Mouse (Mus musculus) G1E (cell line): ENCODE data around the gene Ppp3ca.

ENCODE experiments used
- CTCF ChIP-seq: IDR thresholded peaks from 2 replicates; pipeline ENCODE4 v1.5.1; 2012; ENCODE audit warnings: low read depth, low read length, inconsistent platforms, mixed read lengths
- POLR2AphosphoS5 ChIP-seq: IDR thresholded peaks from 2 replicates; pipeline ENCODE4 v1.6.1; 2012; ENCODE audit warnings: low read depth, low read length, inconsistent platforms; ENCODE audit not compliant: insufficient replicate concordance

DNA sequence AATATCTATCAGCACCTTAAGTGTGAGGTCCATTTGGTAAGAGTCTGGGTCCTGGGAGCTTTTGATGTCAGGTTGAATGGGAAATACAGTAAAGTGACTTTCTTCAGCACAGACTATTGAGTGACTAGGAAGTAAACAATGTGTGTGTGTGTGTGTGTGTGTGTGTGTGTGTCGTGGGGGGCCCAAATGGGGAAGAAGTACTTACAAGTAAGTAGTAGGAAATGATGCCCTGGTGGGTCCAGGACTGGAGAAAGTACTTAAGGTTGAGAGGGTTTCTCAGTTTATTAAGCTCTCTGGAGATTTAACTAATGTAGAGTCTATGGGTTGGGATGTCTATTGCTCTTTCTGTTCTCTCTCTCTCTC lies 92.0 kb downstream of the Ppp3ca start:
- TF ChIP-seq CTCF = no peak
- TF ChIP-seq POLR2AphosphoS5 = no peak
